Mouse (Mus musculus): ENCODE measurements around the gene Rassf5. TPM values are rescaled to one million over a fixed set of nuclear protein-coding genes. Genes with fewer than 3 reads are reported as not detected.

The Rassf5 gene
- polyA plus RNA-seq, 1 experiment = 20.9 TPM

DNA sequence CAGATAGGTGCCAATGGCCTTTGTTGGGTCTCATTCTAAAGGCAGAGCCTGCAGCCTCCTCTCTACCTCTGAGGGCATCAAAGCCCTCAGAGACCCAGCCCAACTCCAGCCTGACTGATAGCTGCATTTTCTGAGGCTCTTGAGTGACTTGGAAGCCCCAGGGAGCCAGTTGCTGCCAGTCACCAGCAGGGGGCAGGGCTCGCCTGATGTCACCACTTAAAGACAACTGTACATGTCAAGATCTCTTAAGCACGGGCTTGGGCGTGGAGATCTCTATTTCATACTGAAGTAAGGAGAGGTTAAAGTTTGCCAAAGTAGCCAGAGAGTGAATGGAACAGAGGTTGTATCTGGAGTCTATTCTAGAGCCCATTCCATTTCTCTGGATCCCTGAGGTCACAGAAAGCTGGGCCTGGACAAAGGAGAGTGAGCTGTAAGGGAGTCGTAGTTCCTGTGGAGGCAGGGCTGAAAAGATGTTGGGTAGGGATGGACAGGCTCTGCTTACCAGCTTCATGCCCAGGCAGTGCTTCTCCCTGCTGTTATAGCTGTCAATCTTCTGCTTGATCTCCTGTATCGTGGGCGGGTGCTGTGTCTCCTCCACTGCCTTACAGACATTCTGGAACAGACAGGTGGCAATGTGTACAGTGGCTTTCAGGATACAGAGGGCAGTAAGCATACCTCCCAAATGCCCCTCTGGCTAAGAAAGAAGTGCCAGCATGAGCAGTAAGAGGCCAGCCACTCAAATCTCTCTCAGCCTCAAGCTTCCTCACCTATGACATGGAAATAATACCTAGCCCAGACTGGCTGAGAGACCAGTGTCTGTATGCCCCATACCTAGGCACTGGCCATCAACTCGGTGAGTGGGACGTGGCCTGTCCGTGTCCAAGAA, 63.2 kb downstream of the Rassf5 start:
- H3K4me3 ChIP-seq (replicated peaks; ENCODE audit: insufficient read depth, low read depth, low read length) = no peak overlapping the region
- H3K27ac ChIP-seq (ENCODE audit: insufficient read depth, low read length) = no peak overlapping the region
- no peaks in the 10 kb centered on the region for H3K27me3 ChIP-seq (ENCODE audit: control insufficient read depth, insufficient read depth, low read length)
- 60% methylated on average over 9 of the region's 9 CpGs for WGBS
- H3K4me1 ChIP-seq (ENCODE audit: control insufficient read depth, insufficient read depth, low read length) = peaks cover 6% of the 10 kb centered on the region; the same call in 1 of the 2 replicates
- TF ChIP-seq POLR2A (IDR thresholded peaks at IDR 0.05; ENCODE audit: borderline replicate concordance, insufficient read depth, low read length) (no peak), CTCF (IDR thresholded peaks at IDR 0.05; ENCODE audit: borderline replicate concordance, insufficient read depth, low read depth, low read length) (peak; percentile 85)
- peak; percentile 67 to 72 for DNase-seq

DNA sequence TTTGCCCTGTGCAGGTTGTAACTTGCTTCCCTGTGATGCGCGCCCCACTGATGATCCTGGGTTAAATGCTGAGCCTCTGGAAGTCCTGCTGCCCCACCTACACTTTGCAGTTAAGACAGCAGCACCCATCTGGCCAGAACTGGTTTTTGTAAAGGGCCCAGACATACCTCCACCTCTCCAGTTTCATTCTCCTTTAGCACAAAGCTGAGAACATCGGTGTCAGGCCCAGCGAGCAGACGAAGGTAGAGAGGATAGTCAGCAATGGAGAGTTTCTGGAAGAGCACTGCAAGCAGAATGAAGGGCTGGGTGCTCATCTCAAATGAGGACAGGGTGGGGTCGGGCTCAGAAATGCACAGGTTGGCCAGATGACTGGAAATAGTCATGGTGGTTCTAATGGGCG, 64.7 kb downstream of the Rassf5 start:
- DNase-seq = no peak
- no peak overlapping the region for H3K4me3 ChIP-seq (replicated peaks; ENCODE audit: insufficient read depth, low read depth, low read length)
- peaks cover 6% of the 10 kb centered on the region; the same call in 1 of the 2 replicates for H3K4me1 ChIP-seq (ENCODE audit: control insufficient read depth, insufficient read depth, low read length)
- TF ChIP-seq CTCF (IDR thresholded peaks at IDR 0.05; ENCODE audit: borderline replicate concordance, insufficient read depth, low read depth, low read length) (no peak), POLR2A (IDR thresholded peaks at IDR 0.05; ENCODE audit: borderline replicate concordance, insufficient read depth, low read length) (no peak)
- no peak overlapping the region for H3K27ac ChIP-seq (ENCODE audit: insufficient read depth, low read length)
- H3K27me3 ChIP-seq (ENCODE audit: control insufficient read depth, insufficient read depth, low read length) = no peaks in the 10 kb centered on the region
- 98% methylated on average over 7 of the region's 7 CpGs for WGBS

DNA sequence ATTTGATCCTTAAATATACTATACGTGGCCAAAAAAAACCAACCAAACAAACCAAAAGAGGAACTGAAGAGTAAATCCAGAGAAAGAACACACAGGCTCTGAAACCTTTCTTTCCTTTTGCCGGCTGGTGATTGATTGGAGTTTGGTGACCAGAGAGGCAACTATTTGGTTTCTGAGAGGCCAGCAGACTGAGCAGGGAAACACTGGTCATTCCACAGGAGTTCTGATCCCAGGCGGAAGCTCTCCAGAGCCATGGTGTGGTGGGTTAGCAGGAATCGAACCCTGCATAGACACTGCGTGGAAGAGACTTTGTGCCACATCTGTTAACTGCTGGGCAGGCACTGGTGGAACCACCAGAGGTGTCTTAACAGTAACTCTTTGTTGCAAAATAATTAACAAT, 67.0 kb downstream of the Rassf5 start:
- Histone ChIP-seq H3K4me3 (replicated peaks; ENCODE audit: insufficient read depth, low read depth, low read length) (no peak overlapping the region), H3K4me1 (ENCODE audit: control insufficient read depth, insufficient read depth, low read length) (no peaks in the 10 kb centered on the region), H3K27me3 (ENCODE audit: control insufficient read depth, insufficient read depth, low read length) (no peaks in the 10 kb centered on the region), H3K27ac (ENCODE audit: insufficient read depth, low read length) (no peak overlapping the region)
- TF ChIP-seq POLR2A (IDR thresholded peaks at IDR 0.05; ENCODE audit: borderline replicate concordance, insufficient read depth, low read length) (no peak), CTCF (IDR thresholded peaks at IDR 0.05; ENCODE audit: borderline replicate concordance, insufficient read depth, low read depth, low read length) (no peak)
- WGBS = 90% methylated on average over 5 of the region's 5 CpGs
- no peak for DNase-seq

DNA sequence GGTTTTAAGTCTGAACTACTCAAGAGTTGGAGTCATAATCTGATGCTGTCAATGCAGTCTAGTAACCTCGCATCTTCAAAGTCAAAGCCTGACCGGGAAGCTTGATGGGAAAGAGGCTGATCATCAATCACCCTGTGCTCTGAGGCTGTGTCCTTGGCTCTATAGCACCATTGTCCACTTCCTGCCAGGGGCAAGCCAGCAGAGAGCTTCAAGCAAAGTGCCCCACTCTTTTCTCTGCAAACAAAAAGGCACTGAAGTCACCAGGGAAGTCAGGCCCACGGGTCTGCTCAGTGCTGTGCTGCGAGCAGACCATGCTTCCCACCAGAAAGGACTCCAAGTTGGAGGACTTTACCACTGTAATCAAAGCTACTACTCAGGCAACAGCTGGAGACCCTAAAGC, 67.8 kb downstream of the Rassf5 start:
- no peaks in the 10 kb centered on the region for H3K4me1 ChIP-seq (ENCODE audit: control insufficient read depth, insufficient read depth, low read length)
- WGBS = 87% methylated on average over 4 of the region's 4 CpGs
- no peak for TF ChIP-seq CTCF (IDR thresholded peaks at IDR 0.05; ENCODE audit: borderline replicate concordance, insufficient read depth, low read depth, low read length)
- TF ChIP-seq POLR2A (IDR thresholded peaks at IDR 0.05; ENCODE audit: borderline replicate concordance, insufficient read depth, low read length) = no peak
- H3K4me3 ChIP-seq (replicated peaks; ENCODE audit: insufficient read depth, low read depth, low read length) = no peak overlapping the region
- DNase-seq = no peak
- no peaks in the 10 kb centered on the region for H3K27me3 ChIP-seq (ENCODE audit: control insufficient read depth, insufficient read depth, low read length)
- H3K27ac ChIP-seq (ENCODE audit: insufficient read depth, low read length) = no peak overlapping the region

DNA sequence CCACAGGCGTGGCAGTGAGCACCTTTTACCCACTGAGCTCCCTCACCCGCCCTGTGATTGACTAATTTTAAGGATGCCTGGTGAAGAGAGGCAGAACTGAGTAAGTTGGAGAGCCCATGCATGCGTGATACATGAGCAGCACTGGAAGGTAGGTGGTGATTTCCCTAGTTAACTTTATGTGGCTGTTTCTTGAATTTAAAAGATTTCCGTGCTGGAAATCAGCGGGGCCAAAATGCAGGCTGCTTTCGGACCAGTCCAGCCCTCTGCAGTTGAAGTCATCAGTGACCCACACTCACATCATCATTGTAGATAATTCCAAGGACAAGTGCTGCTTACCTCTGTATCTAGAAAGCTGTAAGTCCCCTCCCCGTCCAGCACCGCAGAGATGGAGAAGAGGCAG, 69.2 kb downstream of the Rassf5 start:
- H3K4me1 ChIP-seq (ENCODE audit: control insufficient read depth, insufficient read depth, low read length) = no peaks in the 10 kb centered on the region
- DNase-seq = no peak
- no peak for TF ChIP-seq POLR2A (IDR thresholded peaks at IDR 0.05; ENCODE audit: borderline replicate concordance, insufficient read depth, low read length)
- TF ChIP-seq CTCF (IDR thresholded peaks at IDR 0.05; ENCODE audit: borderline replicate concordance, insufficient read depth, low read depth, low read length) = no peak
- WGBS = 94% methylated on average over 8 of the region's 8 CpGs
- no peak overlapping the region for H3K27ac ChIP-seq (ENCODE audit: insufficient read depth, low read length)
- H3K4me3 ChIP-seq (replicated peaks; ENCODE audit: insufficient read depth, low read depth, low read length) = no peak overlapping the region
- H3K27me3 ChIP-seq (ENCODE audit: control insufficient read depth, insufficient read depth, low read length) = no peaks in the 10 kb centered on the region

DNA sequence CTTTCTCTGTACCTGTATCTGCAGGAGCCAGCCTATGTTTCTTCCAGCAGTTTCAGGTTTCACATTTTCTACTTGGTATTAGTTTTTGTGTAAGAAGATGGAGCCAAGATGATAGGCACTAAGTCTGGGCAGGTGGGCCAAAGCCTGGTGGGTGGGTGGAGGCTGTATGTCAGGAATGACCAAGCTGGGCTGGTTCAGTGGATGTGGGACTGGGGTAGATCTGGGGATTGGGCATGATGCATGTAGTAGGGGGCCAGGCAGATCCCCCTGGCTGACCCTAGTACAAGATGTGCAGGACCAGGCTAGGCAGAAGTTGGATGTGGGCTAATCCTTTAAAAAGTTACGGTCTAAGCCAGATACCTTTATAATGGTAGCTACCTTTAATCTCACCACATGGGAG, 69.9 kb downstream of the Rassf5 start:
- no peak for DNase-seq
- Histone ChIP-seq H3K4me3 (replicated peaks; ENCODE audit: insufficient read depth, low read depth, low read length) (no peak overlapping the region), H3K4me1 (ENCODE audit: control insufficient read depth, insufficient read depth, low read length) (no peaks in the 10 kb centered on the region), H3K27ac (ENCODE audit: insufficient read depth, low read length) (no peak overlapping the region), H3K27me3 (ENCODE audit: control insufficient read depth, insufficient read depth, low read length) (no peaks in the 10 kb centered on the region)
- 96% methylated on average over 1 of the region's 1 CpGs for WGBS
- no peak for TF ChIP-seq CTCF (IDR thresholded peaks at IDR 0.05; ENCODE audit: borderline replicate concordance, insufficient read depth, low read depth, low read length)
- TF ChIP-seq POLR2A (IDR thresholded peaks at IDR 0.05; ENCODE audit: borderline replicate concordance, insufficient read depth, low read length) = no peak

DNA sequence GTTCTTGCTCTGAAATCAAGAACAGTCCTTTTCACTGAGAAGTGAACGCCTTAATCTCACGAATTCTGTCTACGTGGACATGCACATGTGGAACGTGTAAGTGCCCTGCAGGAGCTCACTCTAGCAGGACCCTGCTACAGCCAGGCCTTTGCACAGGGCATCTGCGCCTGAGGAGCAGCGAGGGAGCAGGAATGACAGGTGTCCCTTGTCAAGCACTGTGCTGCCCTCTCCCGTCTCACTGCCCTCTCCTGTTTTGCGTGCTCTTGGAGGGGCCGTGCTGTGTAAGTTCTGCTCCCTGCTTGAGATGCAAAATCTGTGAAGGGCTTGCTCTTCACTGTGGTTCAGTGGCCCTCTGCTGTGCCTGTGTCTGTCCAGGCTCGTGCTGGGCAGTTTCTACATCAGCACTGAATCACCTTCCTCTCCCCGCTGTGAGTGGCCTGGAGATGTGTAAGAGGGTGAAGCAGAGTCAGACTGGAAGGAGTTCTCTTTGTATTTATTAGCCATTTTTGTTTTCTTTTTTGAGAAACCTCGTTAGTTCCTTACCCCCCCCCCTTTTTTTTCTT, 70.7 kb downstream of the Rassf5 start:
- Histone ChIP-seq H3K4me1 (ENCODE audit: control insufficient read depth, insufficient read depth, low read length) (no peaks in the 10 kb centered on the region), H3K27ac (ENCODE audit: insufficient read depth, low read length) (no peak overlapping the region), H3K27me3 (ENCODE audit: control insufficient read depth, insufficient read depth, low read length) (no peaks in the 10 kb centered on the region), H3K4me3 (replicated peaks; ENCODE audit: insufficient read depth, low read depth, low read length) (no peak overlapping the region)
- no peak for TF ChIP-seq CTCF (IDR thresholded peaks at IDR 0.05; ENCODE audit: borderline replicate concordance, insufficient read depth, low read depth, low read length)
- no peak for TF ChIP-seq POLR2A (IDR thresholded peaks at IDR 0.05; ENCODE audit: borderline replicate concordance, insufficient read depth, low read length)
- WGBS = 81% methylated on average over 12 of the region's 12 CpGs
- peak; percentile 38 to 57 for DNase-seq

DNA sequence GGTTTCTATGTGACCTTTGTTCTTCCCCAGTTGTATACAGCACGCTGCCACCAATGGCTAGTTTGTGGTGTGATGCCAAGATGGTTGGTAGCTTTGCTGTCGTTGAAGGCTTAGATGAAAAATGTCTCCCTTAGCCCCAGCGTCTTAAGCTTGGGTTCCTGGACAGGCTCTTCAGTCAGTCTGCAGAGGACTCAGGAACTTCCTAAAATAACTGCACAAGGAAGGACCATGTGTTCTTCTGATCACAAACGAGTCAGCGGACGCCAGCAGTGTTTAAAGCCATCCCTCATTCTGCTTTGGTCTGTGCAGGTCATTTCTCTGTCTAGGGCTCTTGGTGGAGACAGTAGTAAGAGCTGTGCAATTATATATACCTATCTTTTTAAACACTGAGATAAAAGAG, 71.2 kb downstream of the Rassf5 start:
- WGBS = 72% methylated on average over 6 of the region's 6 CpGs
- TF ChIP-seq POLR2A (IDR thresholded peaks at IDR 0.05; ENCODE audit: borderline replicate concordance, insufficient read depth, low read length) = no peak
- TF ChIP-seq CTCF (IDR thresholded peaks at IDR 0.05; ENCODE audit: borderline replicate concordance, insufficient read depth, low read depth, low read length) = no peak
- no peak overlapping the region for H3K27ac ChIP-seq (ENCODE audit: insufficient read depth, low read length)

More for the DNA sequence above, 71.2 kb downstream of the Rassf5 start:
- no peak for DNase-seq
- H3K4me1 ChIP-seq (ENCODE audit: control insufficient read depth, insufficient read depth, low read length) = no peaks in the 10 kb centered on the region
- no peaks in the 10 kb centered on the region for H3K27me3 ChIP-seq (ENCODE audit: control insufficient read depth, insufficient read depth, low read length)
- H3K4me3 ChIP-seq (replicated peaks; ENCODE audit: insufficient read depth, low read depth, low read length) = no peak overlapping the region

Measured in cerebellum, adult 2 months (tissue).